Mouse (Mus musculus): ENCODE results near the gene Tcl1b4.
"Not testable (repeated sequence)": the region's sequence is repeated elsewhere in the genome, so short reads cannot be mapped to it uniquely, and the experiment has no call there.

- not testable (repeated sequence) for TF ChIP-seq CTCF (IDR thresholded peaks at IDR 0.05; ENCODE audit: insufficient read depth, low read length); POLR2A (IDR thresholded peaks at IDR 0.05; ENCODE audit: borderline replicate concordance, extremely low read depth, low read depth, low read length)
Observed at GRCm38 (mm10) chr12:105174318-105174717, 27.4 kb upstream of the Tcl1b4 start.

All from lung, adult 2 months (tissue).